Mouse (Mus musculus) lung, adult 2 months (tissue): ENCODE data around the gene Ccl3.

ENCODE experiments used
- CTCF ChIP-seq: fragments of 200-500 bp; IDR thresholded peaks from 2 replicates; pipeline ENCODE4 v1.5.1; 2011; ENCODE audit warnings: mild to moderate bottlenecking, low read length, control low read depth; ENCODE audit not compliant: insufficient read depth
- POLR2A ChIP-seq: fragments of 200-500 bp; IDR thresholded peaks from 2 replicates; pipeline ENCODE4 v1.6.1; 2011; ENCODE audit warnings: low read depth, mild to moderate bottlenecking, control low read depth, low read length, borderline replicate concordance; ENCODE audit errors: extremely low read depth

- no peak for TF ChIP-seq CTCF
- no peak for TF ChIP-seq POLR2A
These were observed 25.6 kb downstream of the Ccl3 start for GRCm38 (mm10) chr11:83623586-83623985.
